Mouse (Mus musculus): ENCODE measurements around the gene Sec16a.

The Sec16a gene

GRCm38 (mm10) chr2:26444946-26445665 is at the start of gene Sec16a:
Gene Sec16a, minus strand, starts transcription at chr2:26445216.
- peak; percentile 100 for DNase-seq (ENCODE audit: low read depth, low spot score)

GRCm38 (mm10) chr2:26494396-26494795 is 49.4 kb upstream of the Sec16a start:
- DNase-seq (ENCODE audit: low read depth, low spot score), result no peak

DNA sequence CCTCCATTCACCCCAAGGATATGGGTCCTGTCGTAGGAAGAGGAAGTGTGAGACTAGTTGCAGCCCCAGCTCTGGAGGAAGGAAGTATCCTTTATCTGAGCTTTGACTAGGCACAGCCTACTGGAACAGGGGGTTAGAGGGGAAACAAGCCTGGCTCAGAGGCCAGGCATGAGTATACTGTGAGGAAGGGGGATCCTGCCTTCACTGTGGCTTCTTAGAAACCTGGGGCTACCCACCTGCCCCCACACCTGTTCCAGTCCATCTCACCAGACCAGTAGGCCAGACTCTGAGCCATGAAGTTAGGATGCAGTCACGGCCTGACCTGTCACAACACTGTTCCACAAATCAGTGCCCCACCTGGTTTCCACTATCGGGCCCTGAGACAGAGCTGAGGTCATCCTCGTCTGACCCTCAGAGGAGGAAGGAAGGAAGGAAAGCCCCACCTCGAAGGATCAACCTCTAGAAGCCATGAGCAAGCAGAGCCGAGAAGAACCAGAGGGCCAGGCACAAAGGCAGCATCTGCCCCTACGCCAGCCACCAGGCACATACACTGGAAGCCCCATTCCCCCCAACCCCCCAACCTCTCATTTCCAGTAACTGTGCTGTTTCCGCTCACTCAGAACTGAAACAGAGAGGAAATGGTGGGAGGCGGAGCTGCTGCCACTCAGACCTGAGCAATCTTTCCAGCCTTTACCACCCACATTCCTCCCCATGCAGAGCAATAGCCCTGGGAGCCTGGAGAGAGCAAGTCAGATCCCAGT is 48.2 kb upstream of the Sec16a start:
- peak; percentile 64 for DNase-seq (ENCODE audit: low read depth, low spot score)

DNA sequence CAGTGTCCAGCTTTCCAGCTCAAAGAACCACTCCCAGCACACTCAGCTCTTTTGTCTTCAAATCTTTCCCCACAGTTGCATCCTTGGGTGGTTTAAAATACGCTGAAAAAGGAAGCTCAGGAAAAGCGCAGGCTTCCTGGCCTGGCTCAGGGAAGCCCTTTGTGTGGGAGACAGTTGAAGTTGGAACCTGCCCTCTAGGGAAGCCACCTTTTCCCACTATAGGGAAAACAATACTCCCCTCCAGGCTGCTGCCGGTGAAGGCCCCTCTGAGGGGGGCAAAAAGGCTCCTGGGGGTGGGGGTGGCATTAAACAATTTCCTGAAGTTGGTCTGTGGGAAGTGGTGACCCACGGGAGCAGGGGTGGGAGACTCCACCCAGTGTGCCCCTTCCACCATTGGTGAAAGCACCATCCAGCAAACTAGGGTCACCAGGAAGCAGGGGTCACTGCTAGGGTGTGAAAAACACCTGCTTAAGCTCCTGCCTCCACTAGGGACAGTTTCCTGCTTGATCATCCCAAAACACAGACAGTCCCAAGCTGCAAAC is 45.8 kb upstream of the Sec16a start:
- peak; percentile 30 for DNase-seq (ENCODE audit: low read depth, low spot score)

DNA sequence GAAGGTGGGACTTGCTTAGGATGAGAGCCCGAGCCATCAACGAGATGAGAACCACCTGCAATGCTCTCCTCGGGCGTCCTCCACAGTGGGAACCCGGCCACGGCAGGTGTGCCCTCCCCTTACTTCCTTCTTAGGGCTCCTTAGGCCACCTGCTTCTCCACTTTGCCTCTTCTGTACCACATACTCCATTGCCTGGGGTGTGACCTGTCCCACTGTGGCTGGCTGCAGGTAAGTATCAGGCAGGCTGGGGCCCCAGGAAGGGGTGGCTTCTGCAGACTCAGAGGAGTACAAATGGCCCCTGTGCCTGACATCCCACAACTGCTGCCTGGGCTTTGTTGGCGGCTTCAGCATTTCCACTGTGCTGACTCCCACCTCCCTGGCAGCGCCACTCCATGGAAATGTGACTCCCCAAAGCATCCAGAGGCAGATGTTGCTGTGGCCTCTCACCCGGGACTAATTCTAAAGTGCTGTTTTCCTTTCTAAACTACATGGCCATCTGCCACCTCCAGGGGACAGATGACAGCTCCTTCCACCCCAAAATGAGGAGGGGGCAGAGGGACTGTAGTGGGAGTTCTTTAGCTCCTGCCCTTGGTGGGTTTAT is 43.6 kb upstream of the Sec16a start:
- DNase-seq (ENCODE audit: low read depth, low spot score), result no peak

DNA sequence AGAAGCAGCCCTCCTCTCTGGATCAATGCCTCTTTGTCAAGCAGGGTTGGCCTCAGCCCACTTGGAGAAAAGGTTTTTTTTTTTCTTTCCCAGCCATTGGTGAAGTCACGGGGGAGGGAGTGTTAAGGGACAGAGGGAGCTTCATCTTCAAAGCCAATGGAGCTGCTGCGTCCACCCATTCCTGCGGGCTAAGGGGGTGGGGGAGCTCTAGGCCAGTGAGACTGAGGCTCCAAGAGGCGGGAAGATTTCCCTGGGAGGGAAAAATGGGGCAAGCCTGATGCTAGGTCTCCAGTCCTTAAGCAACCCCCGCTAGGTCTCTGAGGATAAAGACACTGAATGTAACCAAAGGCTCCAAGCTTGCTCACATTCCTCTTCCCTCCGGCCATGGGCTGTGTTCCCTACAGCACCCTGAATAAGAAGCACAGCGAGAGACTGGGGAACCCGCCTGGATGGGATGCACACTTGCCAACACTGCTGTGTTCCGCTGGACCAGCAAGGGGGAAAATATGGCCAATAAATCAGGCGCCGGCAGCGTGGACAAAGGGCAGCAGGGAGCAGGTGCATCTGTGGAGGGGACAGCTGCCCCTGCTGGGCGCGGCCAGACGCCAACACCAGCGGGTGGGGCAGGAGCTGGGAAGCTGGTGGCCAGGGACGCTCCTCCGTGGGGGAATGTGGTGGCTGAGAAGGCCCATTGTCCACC is 42.5 kb upstream of the Sec16a start:
- DNase-seq (ENCODE audit: low read depth, low spot score), result no peak

DNA sequence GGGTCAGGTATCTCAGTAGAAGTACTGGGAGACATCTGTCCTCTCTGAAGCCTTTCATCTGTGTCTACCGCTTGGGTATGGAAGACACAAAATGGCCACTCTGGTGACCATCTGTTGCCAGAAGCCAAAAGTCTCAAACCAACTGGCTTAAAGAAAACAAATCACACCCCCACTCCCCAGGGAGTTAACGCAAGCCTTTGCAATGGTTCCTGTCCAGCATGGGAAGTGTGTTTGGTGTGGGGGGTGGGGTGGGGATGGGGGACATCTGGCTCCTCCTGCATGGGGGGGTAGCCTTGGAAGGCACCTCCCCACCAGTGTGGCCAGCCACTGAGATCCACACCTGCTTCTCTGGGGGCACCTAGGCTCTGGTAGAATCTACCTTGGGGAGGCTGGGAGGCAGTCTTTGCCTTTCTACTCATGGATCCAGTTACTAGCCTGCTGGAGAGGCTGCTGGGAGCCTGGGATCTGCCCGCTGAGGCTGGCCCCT is 41.9 kb upstream of the Sec16a start:
- no peak for DNase-seq (ENCODE audit: low read depth, low spot score)

DNA sequence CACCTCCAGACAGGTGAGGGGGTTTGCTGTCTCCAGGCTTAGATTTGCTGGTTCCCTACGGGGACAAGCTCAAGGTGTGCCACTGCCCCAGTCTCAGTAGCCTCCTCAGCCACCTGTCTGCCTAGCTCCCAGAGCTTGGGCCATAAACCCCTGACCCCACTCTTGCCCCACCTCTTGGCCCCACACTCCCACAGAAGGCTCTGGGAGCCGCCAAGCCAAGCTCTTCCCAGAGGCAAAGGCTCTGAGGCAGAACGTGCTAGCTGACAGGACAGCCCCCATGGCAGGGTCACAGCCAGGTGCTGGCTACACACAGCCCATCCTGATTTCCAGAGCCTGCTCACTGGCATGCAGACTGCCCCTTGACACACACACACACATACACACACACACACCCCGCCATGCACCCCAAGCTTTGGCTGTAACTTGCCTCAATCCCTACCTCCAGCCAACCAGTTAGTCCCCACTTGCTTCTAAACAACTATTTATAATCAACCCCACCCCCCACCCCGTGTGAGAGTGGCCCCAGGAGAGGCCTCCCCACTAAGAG is 41.3 kb upstream of the Sec16a start:
- DNase-seq (ENCODE audit: low read depth, low spot score), result no peak

GRCm38 (mm10) chr2:26485710-26486109 is 40.7 kb upstream of the Sec16a start:
- DNase-seq (ENCODE audit: low read depth, low spot score), result peak; percentile 26

- no peak for DNase-seq (ENCODE audit: low read depth, low spot score)
Observed at GRCm38 (mm10) chr2:26485278-26485677, 40.3 kb upstream of the Sec16a start.

GRCm38 (mm10) chr2:26484169-26484568 is 39.2 kb upstream of the Sec16a start:
- no peak for DNase-seq (ENCODE audit: low read depth, low spot score)

GRCm38 (mm10) chr2:26483230-26483869 is 38.3 kb upstream of the Sec16a start:
- DNase-seq (ENCODE audit: low read depth, low spot score), result no peak

DNA sequence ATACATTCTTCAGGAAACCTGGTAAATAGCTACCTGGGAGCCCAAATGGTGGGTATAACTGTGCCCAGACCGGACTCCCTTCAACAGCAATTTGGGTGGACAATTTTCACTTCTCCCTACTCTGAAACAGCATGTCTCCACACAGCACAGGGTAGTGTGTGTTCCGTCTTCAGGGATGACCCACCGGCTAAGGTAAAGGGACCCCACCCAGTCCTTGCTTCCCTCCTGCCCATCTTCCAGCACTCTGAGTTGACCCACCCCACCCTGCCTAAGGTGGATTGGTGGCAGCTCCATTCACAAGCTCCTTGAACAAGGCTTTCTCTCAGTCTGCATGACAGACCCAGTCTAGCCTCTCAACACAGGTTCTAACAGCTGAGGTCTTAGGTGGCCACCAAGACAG is 37.8 kb upstream of the Sec16a start:
- DNase-seq (ENCODE audit: low read depth, low spot score), result no peak

DNA sequence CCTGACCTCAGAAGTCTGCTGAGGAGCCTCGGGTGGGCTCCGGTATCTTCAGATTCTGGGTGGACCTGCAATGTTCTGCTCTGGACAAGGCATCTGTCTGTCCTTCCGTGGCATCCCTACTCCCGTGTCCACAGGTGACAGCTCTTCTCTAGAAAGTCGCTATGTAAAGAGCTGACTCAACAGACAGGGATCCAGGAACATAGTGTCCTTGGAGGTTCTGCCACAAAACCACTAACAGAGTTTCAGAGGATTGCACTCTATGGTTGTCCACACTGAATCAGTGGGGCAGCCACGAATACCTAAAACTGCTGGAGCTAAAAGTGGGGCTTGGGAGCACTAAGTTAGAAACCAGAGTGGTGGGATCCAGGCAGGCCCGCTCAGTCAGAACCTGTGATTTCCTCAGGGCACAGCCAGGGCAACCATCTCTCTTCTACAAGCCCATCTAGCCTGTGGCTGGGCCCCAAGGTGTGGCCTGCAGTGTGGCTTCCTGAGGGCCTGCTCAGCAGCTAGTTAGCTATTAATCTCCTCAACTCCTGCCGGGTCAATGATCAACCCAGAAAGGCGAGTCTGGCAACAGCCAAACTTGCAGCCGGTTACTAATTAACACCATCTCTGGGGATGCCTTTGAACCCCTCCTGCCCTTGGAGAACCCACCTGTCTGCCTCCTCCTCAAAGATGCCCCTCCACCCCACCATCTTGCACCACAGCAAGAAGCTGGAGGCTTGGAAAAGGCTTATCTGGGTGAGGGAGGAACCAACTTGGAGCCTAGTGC is 36.9 kb upstream of the Sec16a start:
- no peak for DNase-seq (ENCODE audit: low read depth, low spot score)

DNA sequence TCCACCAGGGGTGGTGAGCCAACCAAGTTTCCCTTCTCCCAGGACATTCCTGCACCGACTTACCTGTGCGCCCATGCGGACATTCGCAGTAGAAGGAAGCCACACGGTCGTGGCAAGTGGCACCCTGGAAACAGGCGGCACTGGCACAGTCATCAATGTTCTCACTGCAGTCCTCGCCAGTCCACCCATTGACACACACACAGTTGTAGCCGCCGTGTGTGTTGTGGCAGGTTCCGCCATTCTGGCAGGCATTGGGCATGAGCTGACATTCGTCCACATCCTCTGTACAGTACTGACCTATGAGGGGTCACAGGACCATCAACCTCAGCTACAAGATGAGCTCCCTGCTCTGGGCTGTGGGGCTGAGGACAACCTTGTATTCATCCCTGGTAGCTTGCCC is 35.9 kb upstream of the Sec16a start:
- DNase-seq (ENCODE audit: low read depth, low spot score), result no peak

GRCm38 (mm10) chr2:26478685-26479205 is 33.7 kb upstream of the Sec16a start:
- DNase-seq (ENCODE audit: low read depth, low spot score), result no peak

- no peak for DNase-seq (ENCODE audit: low read depth, low spot score)
Observed at GRCm38 (mm10) chr2:26477911-26478310, 32.9 kb upstream of the Sec16a start.

DNA sequence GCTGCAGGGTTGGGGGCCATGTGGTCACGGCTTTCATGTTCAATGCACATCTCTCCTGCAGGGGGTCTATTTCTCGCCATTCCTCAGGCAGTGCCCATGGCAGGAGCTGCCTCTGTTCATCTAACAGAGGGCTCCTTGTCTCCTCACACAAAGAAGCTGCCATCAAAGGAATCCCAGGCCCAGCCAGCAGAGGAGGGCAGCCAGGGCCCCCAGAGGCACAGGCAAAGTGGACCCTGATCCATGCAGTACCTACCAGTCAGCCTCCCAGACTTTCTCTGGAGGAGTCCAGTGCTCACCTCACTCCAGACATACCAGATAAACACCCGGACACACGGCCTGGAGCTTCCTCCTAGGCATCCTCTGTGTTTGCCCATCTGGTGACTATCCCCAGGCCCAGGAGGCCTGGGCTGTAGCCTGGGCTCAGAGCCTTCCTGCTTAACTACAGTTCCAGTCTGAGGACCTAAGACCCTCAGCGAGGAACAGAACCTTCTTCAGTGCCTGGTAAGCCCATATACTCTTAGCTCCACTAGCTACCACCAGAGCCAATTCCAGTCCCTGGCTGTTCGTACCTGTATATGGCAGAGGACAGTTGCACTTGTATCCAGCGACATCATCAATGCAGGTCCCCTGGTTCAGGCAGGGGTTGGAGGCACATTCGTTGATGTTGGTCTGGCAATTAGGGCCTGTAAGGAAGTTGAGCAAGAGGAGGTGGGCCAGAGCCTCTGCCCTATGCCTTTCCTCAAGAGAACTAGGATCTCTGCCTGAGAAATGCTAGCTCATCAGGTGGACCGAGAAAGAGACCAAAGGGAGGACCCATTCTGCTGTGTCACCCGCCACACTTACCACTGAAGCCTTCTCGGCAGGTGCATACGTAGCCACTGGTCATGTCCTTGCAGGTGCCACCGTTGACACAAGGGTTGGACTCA is 30.8 kb upstream of the Sec16a start:
- DNase-seq (ENCODE audit: low read depth, low spot score), result no peak
